Mouse (Mus musculus) Patski (cell line): Measurements from ENCODE around the gene Kremen2. TPM values are rescaled to one million over a fixed set of nuclear protein-coding genes. Genes with fewer than 3 reads are reported as not detected.

Experiments used
- ATAC-seq: fragments of 100-300 bp; one replicate; pipeline ENCODE4 v1.8.0; 2021
- CTCF ChIA-PET: fragments of 350-600 bp; sonication (Branson Sonifier 250); formaldehyde crosslinking; loops from one replicate; lab custom pipeline; 2022; ENCODE audit warnings: inconsistent platforms; lab: Charles Lee
- POLR2A ChIA-PET: fragments of 350-600 bp; sonication (Branson Sonifier 250); formaldehyde crosslinking; loops from one replicate; lab custom pipeline; 2022; ENCODE audit warnings: antibody characterized with exemption, inconsistent platforms; lab: Charles Lee
- DNase-seq: peaks from one replicate; pipeline ENCODE4 v3.0.0-alpha.2; 2011; ENCODE audit warnings: low read depth, low spot score
- H3K27me3 ChIP-seq: fragments of 371-371 bp; one replicate; pipeline ENCODE4 v1.5.1; 2021
- CTCF ChIP-seq: fragments of 100-300 bp; IDR thresholded peaks from one replicate; pipeline ENCODE4 v1.5.1; 2021
- in situ Hi-C: fragments of 300-500 bp; cut with MboI; formaldehyde crosslinking; loops from 3 replicates; pipeline ENCODE4 v1.11.1; 2018; ENCODE audit warnings: low pct_unique_long_range_greater_than_20kb, mixed read lengths
- polyA plus RNA-seq: library from polyadenylated mRNA; unstranded; gene quantifications from one replicate; pipeline ENCODE4 v1.2.3, GENCODE M21; 2021

The Kremen2 gene
- polyA plus RNA-seq, 1 experiment from 2014 or later = not detected

GRCm38 (mm10) chr17:23719455-23719854 lies 26.2 kb downstream of the Kremen2 start:
- no peak for ATAC-seq
- DNase-seq = no peak
- CTCF ChIA-PET = no interaction called here
- peaks cover 9% of the 10 kb centered on the region for H3K27me3 ChIP-seq
- POLR2A ChIA-PET = no interaction called here
- in situ Hi-C loops = no loop called here
- TF ChIP-seq CTCF = no peak

- ChIA-PET CTCF (interaction anchor here (3.8 kb wide), 1 partner anchor 11 kb away, joined by 11 read pairs; no protein-coding TSS in a partner anchor), POLR2A (interaction anchor here (1.3 kb wide), 1 partner anchor 11 kb away, joined by 3 read pairs; no protein-coding TSS in a partner anchor)
- ATAC-seq = no peak
- no peak for DNase-seq
- TF ChIP-seq CTCF = no peak
- in situ Hi-C loops = no loop called here
- H3K27me3 ChIP-seq = peaks cover 12% of the 10 kb centered on the region
These were observed 28.6 kb downstream of the Kremen2 start for GRCm38 (mm10) chr17:23717003-23717402.

DNA sequence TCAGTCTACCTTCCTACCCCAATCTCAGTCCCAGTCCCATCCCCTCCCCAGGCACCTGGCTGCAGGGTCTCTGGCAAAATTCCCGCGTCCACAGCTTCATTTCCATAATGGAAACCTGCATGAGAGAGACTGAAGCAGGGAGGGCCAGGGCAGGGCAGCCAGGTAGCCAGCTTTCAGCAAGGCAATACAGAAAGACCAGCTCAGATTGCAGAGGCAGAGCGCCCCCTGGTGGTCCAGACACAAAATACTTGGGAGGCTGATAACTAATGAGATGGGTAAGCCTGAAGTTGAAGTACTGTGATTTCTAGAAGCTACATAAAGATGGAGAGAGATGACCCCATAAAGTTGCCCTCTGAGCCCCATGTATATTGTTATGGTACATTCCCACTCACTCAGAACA lies 39.4 kb downstream of the Kremen2 start:
- TF ChIP-seq CTCF = peak; percentile 96
- ChIA-PET POLR2A (interaction anchor here (1.1 kb wide), 1 partner anchor 10 kb away, joined by 3 read pairs; no protein-coding TSS in a partner anchor), CTCF (interaction anchor here (0.7 to 2.2 kb wide), 23 partner anchors 10 to 142 kb away, joined by 3 to 21 read pairs (median 4); partner anchors contain the start of genes 1520401A03Rik, Bicdl2, Cldn9 and Pkmyt1)
- ATAC-seq = peak; percentile 76
- H3K27me3 ChIP-seq = no peaks in the 10 kb centered on the region
- DNase-seq = no peak
- in situ Hi-C loops = no loop called here

DNA sequence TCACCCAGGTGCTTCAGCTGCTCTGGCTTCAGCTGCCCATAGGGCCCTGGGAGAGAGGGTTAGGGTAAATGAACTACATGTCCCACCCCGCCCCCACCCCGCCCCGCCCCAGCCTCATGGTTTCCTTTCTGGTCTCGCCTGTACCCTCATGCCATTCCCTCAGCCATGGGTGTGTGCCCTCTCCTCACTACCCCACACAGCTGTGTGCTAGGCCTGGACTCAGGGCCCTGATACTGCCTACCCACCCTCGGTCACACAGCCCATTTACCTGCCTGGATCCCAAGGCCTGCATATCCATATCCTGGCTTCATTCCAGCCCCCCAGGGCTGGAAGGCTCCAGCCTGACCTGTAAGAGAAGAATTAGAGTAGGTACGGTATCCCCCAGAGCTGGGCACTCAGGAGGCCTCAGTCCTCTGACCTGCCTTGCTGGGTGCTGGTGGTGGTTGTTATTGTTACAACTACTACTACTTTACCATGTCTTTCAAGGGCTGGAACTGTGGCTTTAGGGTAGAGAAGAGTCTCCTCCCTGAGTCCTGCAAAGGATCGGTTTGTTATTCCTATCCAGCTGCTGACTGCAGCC lies 40.0 kb downstream of the Kremen2 start:
- ChIA-PET CTCF (interaction anchor here (0.7 to 2.2 kb wide), 21 partner anchors 9 to 141 kb away, joined by 3 to 21 read pairs (median 5); partner anchors contain the start of genes 1520401A03Rik, Bicdl2, Cldn9 and Pkmyt1), POLR2A (interaction anchor here (1.1 kb wide), 1 partner anchor 11 kb away, joined by 3 read pairs; no protein-coding TSS in a partner anchor)
- no peak for ATAC-seq
- no peak for TF ChIP-seq CTCF
- DNase-seq = no peak
- no peaks in the 10 kb centered on the region for H3K27me3 ChIP-seq
- in situ Hi-C loops = no loop called here

- DNase-seq = no peak
- no peaks in the 10 kb centered on the region for H3K27me3 ChIP-seq
- POLR2A ChIA-PET = no interaction called here
- CTCF ChIA-PET = no interaction called here
- in situ Hi-C loops = loop anchor here (5.0 kb wide), 2 partner anchors 42 to 137 kb away; partner anchors contain the start of gene Bicdl2
- no peak for TF ChIP-seq CTCF
- no peak for ATAC-seq
These were observed 40.9 kb downstream of the Kremen2 start for GRCm38 (mm10) chr17:23704741-23705140.

- H3K27me3 ChIP-seq = no peaks in the 10 kb centered on the region
- in situ Hi-C loops = loop anchor here (5.0 kb wide), 2 partner anchors 41 to 136 kb away; partner anchors contain the start of gene Bicdl2
- CTCF ChIA-PET = interaction anchor here (0.7 kb wide), 2 partner anchors 42 to 73 kb away, joined by 3 read pairs; no protein-coding TSS in a partner anchor
- no peak for DNase-seq
- POLR2A ChIA-PET = no interaction called here
- TF ChIP-seq CTCF = no peak
- ATAC-seq = no peak
These were observed 42.3 kb downstream of the Kremen2 start for GRCm38 (mm10) chr17:23703301-23703700.

DNA sequence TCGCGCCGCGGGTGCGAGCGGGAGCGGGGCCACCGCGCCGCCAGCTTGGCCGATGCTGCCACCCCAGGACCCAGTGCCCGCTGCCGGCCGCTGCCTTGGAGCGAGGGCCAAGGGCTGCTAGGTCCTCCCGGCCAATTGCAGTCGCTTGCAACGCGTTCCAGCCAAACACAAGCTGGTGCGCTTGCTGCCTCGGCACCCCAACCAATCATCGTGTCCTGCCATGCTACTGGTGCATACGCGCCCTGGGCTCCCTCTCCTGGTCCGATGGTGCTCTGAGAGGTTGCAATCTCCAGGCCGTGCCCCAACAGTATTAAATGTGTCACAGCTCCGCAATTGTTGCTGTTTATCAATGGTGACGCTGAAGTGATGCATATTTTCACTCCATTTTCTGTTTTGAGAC lies 45.6 kb downstream of the Kremen2 start:
- ATAC-seq (peak; percentile 100), DNase-seq (peak; percentile 64)
- ChIA-PET POLR2A (interaction anchor here (0.6 to 2.9 kb wide), 3 partner anchors 25 to 47 kb away, joined by 3 to 28 read pairs (median 6); partner anchors contain the start of genes Thoc6 and Tnfrsf12a), CTCF (interaction anchor here (0.8 to 2.4 kb wide), 20 partner anchors 10 to 147 kb away, joined by 3 to 16 read pairs (median 4); partner anchors contain the start of genes Bicdl2, Cldn9, Thoc6 and Tnfrsf12a)
- no peaks in the 10 kb centered on the region for H3K27me3 ChIP-seq
- in situ Hi-C loops = loop anchor here (5.0 kb wide), 2 partner anchors 38 to 133 kb away; partner anchors contain the start of gene Bicdl2
- TF ChIP-seq CTCF = peak; percentile 98

GRCm38 (mm10) chr17:23699131-23700077 lies 46.2 kb downstream of the Kremen2 start:
- no peaks in the 10 kb centered on the region for H3K27me3 ChIP-seq
- ATAC-seq (peak; percentile 51), DNase-seq (no peak)
- in situ Hi-C loops = loop anchor here (5.0 kb wide), 2 partner anchors 37 to 132 kb away; partner anchors contain the start of gene Bicdl2
- POLR2A ChIA-PET = interaction anchor here (0.7 to 2.9 kb wide), 3 partner anchors 19 to 32 kb away, joined by 3 to 28 read pairs (median 6); partner anchors contain the start of genes Thoc6 and Tnfrsf12a
- TF ChIP-seq CTCF = peak; percentile 39
- CTCF ChIA-PET = interaction anchor here (0.8 to 2.4 kb wide), 19 partner anchors 11 to 147 kb away, joined by 3 to 16 read pairs (median 4); partner anchors contain the start of genes Bicdl2, Cldn9, Thoc6 and Tnfrsf12a

DNA sequence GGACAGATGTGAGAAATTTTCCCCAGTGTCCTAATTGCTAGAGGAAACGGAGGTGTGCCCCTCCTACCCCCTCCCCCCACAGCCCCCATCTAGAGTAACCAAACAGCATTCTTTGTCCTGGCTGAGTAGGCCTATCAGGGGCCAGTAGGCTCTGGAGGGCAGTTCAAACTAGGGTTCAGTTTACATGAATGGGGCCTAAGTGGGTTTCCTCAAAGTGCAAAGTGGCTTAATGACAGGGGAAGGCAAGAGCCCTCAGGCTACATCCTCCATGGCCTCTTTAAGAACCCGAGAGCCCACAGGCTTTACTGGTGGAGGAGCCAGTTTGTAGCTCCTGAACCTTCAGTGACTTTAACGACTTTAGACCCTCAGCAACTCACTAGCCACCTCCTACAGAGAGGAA lies 49.8 kb downstream of the Kremen2 start:
- ATAC-seq = no peak
- no peaks in the 10 kb centered on the region for H3K27me3 ChIP-seq
- in situ Hi-C loops = no loop called here
- ChIA-PET POLR2A (no interaction called here), CTCF (interaction anchor here (1.7 kb wide), 1 partner anchor 10 kb away, joined by 6 read pairs; no protein-coding TSS in a partner anchor)
- DNase-seq = no peak
- TF ChIP-seq CTCF = no peak
